Mouse (Mus musculus) lung, adult 2 months (tissue): Measurements from ENCODE around the gene Gm10277.

Experiments used
- CTCF ChIP-seq: fragments of 200-500 bp; IDR thresholded peaks from 2 replicates; pipeline ENCODE4 v1.5.1; 2011; ENCODE audit warnings: mild to moderate bottlenecking, low read length, control low read depth; ENCODE audit not compliant: insufficient read depth
- POLR2A ChIP-seq: fragments of 200-500 bp; IDR thresholded peaks from 2 replicates; pipeline ENCODE4 v1.6.1; 2011; ENCODE audit warnings: low read depth, mild to moderate bottlenecking, control low read depth, low read length, borderline replicate concordance; ENCODE audit errors: extremely low read depth

DNA sequence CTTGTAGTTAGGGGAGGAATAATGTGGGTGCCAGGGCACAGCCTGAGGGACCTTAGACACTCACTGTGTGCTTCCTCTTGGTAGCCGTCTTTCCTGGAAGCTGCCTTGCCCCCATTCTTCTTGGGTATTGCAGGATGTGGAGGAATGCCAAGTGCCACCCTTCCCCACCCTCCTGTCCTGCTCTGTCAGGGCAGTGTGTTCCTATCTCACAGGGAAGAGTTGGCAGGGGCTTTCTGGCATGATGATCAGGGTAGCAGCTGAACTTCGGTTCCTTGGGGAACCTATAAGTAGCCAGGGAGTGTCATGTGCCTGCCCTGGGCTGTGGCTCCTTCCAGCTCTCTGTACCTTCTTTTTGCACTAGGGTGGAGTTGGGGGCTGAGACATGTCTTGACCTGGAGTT, 26.4 kb upstream of the Gm10277 start:
- no peak for TF ChIP-seq POLR2A
- no peak for TF ChIP-seq CTCF
